Mouse (Mus musculus): ENCODE measurements around the gene D10Wsu102e.

- TF ChIP-seq POLR2A (IDR thresholded peaks at IDR 0.05; ENCODE audit: borderline replicate concordance, extremely low read depth, low read depth, low read length) (no peak), CTCF (IDR thresholded peaks at IDR 0.05; ENCODE audit: insufficient read depth, low read length) (no peak)
These were observed 14.2 kb upstream of the D10Wsu102e start for GRCm38 (mm10) chr10:83345693-83346358.
